Mouse (Mus musculus) midbrain, embryonic 12.5 days (tissue): ENCODE results near the gene Mylk2. TPM values are rescaled to one million over a fixed set of nuclear protein-coding genes. Genes with fewer than 3 reads are reported as not detected.

Experiments
- ATAC-seq: fragments of 200-750 bp; cut with Nextera tagmentation; 2 replicates; pipeline ENCODE4 v1.8.0; 2017; ENCODE audit warnings: low read depth, moderate TSS enrichment, moderate library complexity; ENCODE audit not compliant: low FRiP score
- H3K27ac ChIP-seq: fragments of 300-500 bp; sonication (generic); replicated peaks from 2 replicates; pipeline ENCODE4 v1.5.1; 2016; ENCODE audit warnings: mild to moderate bottlenecking
- H3K27me3 ChIP-seq: fragments of 300-500 bp; sonication (generic); 2 replicates; pipeline ENCODE4 v1.6.1; 2016; ENCODE audit warnings: mild to moderate bottlenecking
- H3K36me3 ChIP-seq: fragments of 300-500 bp; sonication (generic); 2 replicates; pipeline ENCODE4 v1.6.1; 2016
- H3K4me1 ChIP-seq: fragments of 300-500 bp; sonication (generic); 2 replicates; pipeline ENCODE4 v1.6.1; 2016
- H3K4me2 ChIP-seq: fragments of 300-500 bp; sonication (generic); replicated peaks from 2 replicates; pipeline ENCODE4 v1.6.1; 2016; ENCODE audit warnings: mild to moderate bottlenecking, moderate library complexity
- H3K4me3 ChIP-seq: fragments of 300-500 bp; sonication (generic); 2 replicates; pipeline ENCODE4 v1.5.1; 2016; ENCODE audit warnings: mild to moderate bottlenecking
- H3K9ac ChIP-seq: fragments of 300-500 bp; sonication (generic); replicated peaks from 2 replicates; pipeline ENCODE4 v1.6.1; 2016; ENCODE audit warnings: mild to moderate bottlenecking, moderate library complexity
- H3K9me3 ChIP-seq: fragments of 300-500 bp; sonication (generic); 2 replicates; pipeline ENCODE4 v1.6.1; 2016; ENCODE audit warnings: mild to moderate bottlenecking
- WGBS: fragments of 180-500 bp; shearing (Covaris S2); methylation state at CpG from one replicate; pipeline ENCODE4 v1.1.7; 2016; 5-methylcytosine and 5-hydroxymethylcytosine counted together
- polyA plus RNA-seq: library from polyadenylated mRNA; unstranded; fragments of >200 nt; fragmentation: Nextera tagmentation; extraction: Ambion mirVana; gene quantifications from 2 replicates; pipeline ENCODE4 v1.2.1, GENCODE M21; 2016

Mylk2 gene
- polyA plus RNA-seq, 1 experiment from 2014 or later: not detected

DNA sequence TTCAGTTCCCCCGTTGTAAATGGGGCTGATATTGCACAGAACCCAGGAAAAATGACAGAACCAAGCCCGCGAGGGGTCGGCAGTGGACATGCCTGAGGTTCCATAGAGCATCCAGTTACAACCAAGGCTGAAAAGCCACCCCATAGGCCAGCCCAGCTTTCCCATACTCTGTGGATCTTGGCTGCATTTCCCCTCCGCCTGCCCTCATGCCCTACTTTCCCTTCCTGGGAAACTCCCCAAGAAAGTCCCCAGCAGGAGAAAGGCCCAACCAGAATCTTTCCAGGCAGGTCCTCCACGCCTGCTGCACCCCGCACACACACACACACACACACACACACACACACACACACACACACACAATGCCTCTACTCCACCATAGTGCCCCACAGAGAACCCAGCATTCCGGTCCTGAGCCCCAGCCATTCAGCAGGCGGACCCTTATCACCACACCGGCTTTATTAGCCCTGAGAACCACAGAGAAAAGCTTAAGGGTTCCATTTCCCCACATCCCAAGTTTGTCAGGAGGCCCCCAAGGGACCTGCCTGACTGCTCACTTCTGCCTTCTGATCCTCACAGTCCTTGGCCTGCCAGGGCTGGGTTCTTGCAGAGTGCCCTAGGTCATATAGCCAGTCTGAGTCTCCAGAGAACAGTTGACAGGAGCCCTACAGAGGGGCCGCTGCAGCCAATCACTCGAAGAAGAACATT lies 20.5 kb downstream of the Mylk2 start:
- H3K36me3 ChIP-seq: no peaks in the 10 kb centered on the region
- no peaks in the 10 kb centered on the region for H3K4me1 ChIP-seq
- H3K27ac ChIP-seq: no peak overlapping the region
- no peak for ATAC-seq
- 80% methylated on average over 12 of the region's 12 CpGs for WGBS
- H3K4me2 ChIP-seq: no peak overlapping the region
- no peak overlapping the region for H3K9ac ChIP-seq
- H3K9me3 ChIP-seq: no peaks in the 10 kb centered on the region
- H3K27me3 ChIP-seq: peaks cover 28% of the 10 kb centered on the region
- H3K4me3 ChIP-seq: no peak overlapping the region

DNA sequence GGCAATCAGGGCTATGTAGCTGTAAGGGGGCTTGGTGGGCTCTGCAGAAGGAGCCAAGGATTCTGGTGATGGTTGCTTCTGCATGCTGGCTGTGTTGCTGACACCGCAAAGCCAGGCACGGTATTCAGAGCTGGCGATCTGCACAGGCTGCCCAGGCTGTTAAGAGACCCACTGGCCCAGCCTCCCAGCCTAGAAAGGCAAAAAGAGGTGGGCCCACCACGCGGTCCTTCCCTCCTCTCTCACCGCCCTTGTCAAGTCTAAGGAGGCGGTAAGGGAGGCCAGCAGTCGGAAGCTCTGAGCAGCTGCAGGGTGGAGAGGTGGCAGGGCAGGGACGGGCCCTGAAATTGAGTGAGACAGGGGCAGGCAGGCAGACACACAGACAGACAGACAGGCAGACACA lies 21.9 kb downstream of the Mylk2 start, which contains the start of gene Foxs1:
Gene Foxs1 (minus strand): TSS at position 161 of the 400 bp plus-strand sequence.
- no peak within 1 kb of the TSS for H3K27ac ChIP-seq
- H3K4me1 ChIP-seq: no peaks in the 10 kb centered on the region
- no peak within 1 kb of the TSS for H3K4me2 ChIP-seq
- H3K9me3 ChIP-seq: no peaks in the 10 kb centered on the region
- no peaks in the 10 kb centered on the region for H3K36me3 ChIP-seq
- no peak for ATAC-seq
- H3K27me3 ChIP-seq: peaks cover 31% of the 10 kb centered on the region
- H3K4me3 ChIP-seq: no peak within 1 kb of the TSS
- no peak within 1 kb of the TSS for H3K9ac ChIP-seq
- 45% methylated on average over 9 of the region's 9 CpGs for WGBS

DNA sequence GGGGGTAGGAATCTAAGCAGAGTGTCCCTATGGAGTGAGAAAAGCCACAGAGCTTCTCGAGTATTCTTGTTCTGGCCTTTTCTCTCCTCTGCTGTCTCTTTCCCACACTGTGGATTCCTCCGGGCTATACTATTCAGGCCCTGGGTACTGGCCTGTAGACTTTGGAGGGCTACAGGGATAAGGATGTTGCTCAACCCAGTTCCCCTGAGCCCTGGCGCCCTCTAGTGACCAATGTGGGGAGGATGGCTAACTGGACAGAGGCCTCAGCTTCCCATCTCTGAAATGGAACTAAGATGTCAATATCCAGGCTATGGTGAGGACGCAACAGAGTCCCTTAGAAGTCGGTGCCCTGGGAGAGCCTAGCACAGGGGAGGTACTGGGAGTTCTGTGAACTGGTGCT lies 22.5 kb downstream of the Mylk2 start:
- Histone ChIP-seq H3K36me3 (no peaks in the 10 kb centered on the region), H3K4me2 (no peak overlapping the region), H3K4me1 (no peaks in the 10 kb centered on the region), H3K9ac (no peak overlapping the region), H3K4me3 (no peak overlapping the region), H3K27me3 (peaks cover 36% of the 10 kb centered on the region), H3K27ac (no peak overlapping the region), H3K9me3 (no peaks in the 10 kb centered on the region)
- ATAC-seq: no peak
- WGBS: 38% methylated on average over 5 of the region's 5 CpGs

DNA sequence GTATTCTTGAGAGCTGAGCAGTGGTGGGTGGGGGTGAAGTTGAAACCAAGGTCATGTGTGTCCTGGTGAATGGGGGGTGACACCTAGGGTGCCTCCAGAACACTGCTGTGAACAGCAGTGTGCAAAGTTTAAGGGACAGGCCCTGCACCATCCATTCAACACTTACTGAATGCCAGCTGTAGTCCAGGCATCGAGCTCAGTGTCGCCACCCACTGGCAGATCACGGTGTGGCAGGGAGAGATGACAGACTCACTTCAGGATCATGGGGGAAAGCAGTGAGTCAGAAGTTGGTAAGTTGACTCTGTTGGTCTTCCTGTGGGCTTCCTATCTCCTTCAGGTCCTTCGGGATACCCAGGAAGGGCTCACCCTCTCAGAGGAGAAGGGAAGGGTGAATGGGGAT lies 28.7 kb downstream of the Mylk2 start:
- Histone ChIP-seq H3K36me3 (no peaks in the 10 kb centered on the region), H3K4me2 (no peak overlapping the region), H3K4me1 (peaks cover 14% of the 10 kb centered on the region), H3K27ac (no peak overlapping the region), H3K9ac (no peak overlapping the region), H3K27me3 (peaks cover 76% of the 10 kb centered on the region), H3K9me3 (no peaks in the 10 kb centered on the region), H3K4me3 (no peak overlapping the region)
- 12% methylated on average over 4 of the region's 4 CpGs for WGBS
- no peak for ATAC-seq

DNA sequence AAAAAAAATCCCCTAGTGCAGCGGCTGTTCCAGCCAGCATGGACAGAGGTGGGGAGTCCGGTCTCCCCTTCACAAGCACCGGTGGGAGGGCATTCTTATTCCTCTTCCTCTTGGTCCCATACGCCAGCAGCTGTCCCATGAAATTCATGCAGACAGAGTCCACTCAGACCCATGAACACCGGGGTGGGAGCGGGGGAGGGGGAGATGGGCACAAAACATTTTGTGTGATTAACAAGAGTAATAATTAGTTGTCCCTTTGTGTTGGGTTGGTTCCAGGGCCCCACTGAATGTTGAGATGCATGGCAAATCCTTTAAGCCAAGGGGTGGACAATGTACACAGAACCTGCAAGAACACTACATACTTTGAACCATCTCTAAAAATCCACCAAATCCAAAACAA lies 30.0 kb downstream of the Mylk2 start:
- H3K4me1 ChIP-seq: peaks cover 14% of the 10 kb centered on the region
- no peaks in the 10 kb centered on the region for H3K36me3 ChIP-seq
- no peak overlapping the region for H3K4me2 ChIP-seq
- H3K4me3 ChIP-seq: no peak overlapping the region
- peaks cover 81% of the 10 kb centered on the region for H3K27me3 ChIP-seq
- 79% methylated on average over 6 of the region's 6 CpGs for WGBS
- no peak overlapping the region for H3K9ac ChIP-seq
- H3K9me3 ChIP-seq: no peaks in the 10 kb centered on the region
- ATAC-seq: no peak
- H3K27ac ChIP-seq: no peak overlapping the region

DNA sequence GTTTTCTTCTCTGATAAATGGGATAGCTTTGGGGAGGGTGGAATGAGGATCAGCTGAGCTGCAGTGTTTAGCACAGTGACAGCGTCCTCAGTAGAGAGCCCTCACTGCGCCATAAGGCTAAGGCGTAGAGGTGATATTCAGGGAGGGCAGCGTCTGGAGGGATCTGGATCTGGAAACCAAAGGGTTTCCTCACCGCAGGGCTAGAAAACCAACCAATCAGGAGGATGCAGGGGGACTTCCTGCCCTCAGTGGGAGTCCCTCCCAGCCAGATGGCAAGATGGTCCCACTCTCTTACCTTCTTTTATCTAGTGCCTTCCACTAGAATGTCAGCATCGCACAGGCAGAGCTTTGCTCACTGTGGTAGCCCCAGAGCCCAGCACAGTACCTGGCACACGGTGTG lies 30.6 kb downstream of the Mylk2 start:
- no peaks in the 10 kb centered on the region for H3K36me3 ChIP-seq
- H3K4me3 ChIP-seq: no peak overlapping the region
- 40% methylated on average over 7 of the region's 7 CpGs for WGBS
- H3K27me3 ChIP-seq: peaks cover 83% of the 10 kb centered on the region
- no peaks in the 10 kb centered on the region for H3K9me3 ChIP-seq
- H3K9ac ChIP-seq: no peak overlapping the region
- no peak overlapping the region for H3K4me2 ChIP-seq
- peaks cover 14% of the 10 kb centered on the region for H3K4me1 ChIP-seq
- H3K27ac ChIP-seq: no peak overlapping the region
- no peak for ATAC-seq

DNA sequence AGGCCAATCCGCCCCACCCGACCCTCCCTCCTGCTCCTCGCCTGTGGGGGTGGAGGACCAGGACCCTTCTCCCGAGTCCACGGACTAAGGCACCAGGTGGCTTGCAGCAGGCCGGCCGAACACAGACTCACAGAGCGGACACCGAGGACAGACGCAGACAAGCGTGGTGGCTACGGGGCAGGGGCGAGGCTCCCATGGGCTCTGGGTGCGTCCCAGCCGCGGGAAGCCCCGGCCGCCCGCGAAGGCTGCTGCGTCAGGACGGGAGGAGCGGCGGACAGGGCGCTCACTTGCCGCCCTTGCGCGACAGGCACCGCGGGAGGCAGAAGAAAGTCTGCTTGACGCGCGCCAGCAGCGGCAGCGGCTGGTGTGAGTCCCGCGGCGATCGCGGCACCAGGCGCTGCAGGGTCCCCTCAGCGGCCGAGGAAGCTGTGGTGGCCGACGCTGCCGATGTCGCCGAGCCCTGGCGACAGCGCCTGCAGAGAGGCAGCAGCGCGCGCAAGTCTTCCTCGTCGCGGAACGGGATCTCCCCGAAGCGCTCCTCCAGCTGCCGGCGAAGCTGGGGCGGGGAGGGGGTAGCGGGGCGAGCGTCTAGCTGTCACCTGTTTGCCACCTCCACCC lies 31.9 kb downstream of the Mylk2 start:
- Histone ChIP-seq H3K4me1 (peaks cover 14% of the 10 kb centered on the region), H3K4me3 (peak overlapping the region; percentile 50), H3K27me3 (peaks cover 92% of the 10 kb centered on the region), H3K36me3 (no peaks in the 10 kb centered on the region), H3K4me2 (peak overlapping the region; percentile 91), H3K27ac (no peak overlapping the region), H3K9me3 (no peaks in the 10 kb centered on the region), H3K9ac (peak overlapping the region; percentile 54)
- WGBS: under 1% methylated on average over 47 of the region's 65 CpGs
- 0 out of 2 replicates have a peak, but pooled peaks have one; percentile 19 for ATAC-seq

DNA sequence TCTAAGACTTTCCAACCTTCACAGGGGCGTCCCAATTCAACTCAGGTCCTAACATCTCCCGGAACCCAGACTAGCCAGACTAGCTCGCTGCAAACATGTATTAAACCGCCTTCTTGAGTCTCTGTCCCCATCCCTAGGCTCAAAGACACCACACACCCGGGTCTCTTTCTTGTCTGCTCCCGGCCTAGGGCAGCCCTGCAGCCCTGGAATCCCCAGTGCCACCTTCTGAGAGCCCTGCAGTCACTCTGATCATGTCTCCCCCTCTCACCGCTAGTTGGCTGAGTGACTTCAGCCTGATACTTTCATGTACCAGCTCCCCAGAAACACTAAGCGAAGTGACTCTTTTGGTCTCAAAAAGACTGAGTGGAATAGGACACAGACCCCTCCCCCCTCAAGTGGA lies 32.4 kb downstream of the Mylk2 start:
- H3K4me3 ChIP-seq: peak overlapping the region; percentile 50
- peak overlapping the region; percentile 91 for H3K4me2 ChIP-seq
- H3K27me3 ChIP-seq: peaks cover 93% of the 10 kb centered on the region
- 0 out of 2 replicates have a peak overlapping the region, but pooled peaks have one; percentile 54 for H3K9ac ChIP-seq
- peaks cover 14% of the 10 kb centered on the region for H3K4me1 ChIP-seq
- no peak for ATAC-seq
- H3K36me3 ChIP-seq: no peaks in the 10 kb centered on the region
- 7% methylated on average over 8 of the region's 8 CpGs for WGBS
- H3K9me3 ChIP-seq: no peaks in the 10 kb centered on the region
- H3K27ac ChIP-seq: no peak overlapping the region

DNA sequence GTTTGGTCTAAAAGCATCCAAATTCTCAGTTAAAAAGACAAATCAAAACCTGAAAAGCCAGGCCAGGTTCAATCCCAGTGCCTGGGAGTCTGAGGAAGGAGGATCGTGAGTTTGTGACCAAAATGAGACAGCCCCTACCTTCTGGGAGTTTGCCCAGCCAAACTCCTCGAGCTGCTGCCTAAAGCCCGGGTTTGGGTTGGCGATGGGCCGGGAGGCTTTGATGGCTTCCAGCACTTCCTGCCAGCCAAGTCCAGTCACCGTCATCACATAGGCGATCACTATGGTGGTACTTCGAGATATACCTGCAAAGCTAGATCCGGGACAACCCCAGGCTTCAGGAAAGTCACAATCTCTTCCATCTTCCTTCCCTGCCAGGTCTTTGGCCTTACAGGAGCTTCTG lies 32.9 kb downstream of the Mylk2 start:
- Histone ChIP-seq H3K9me3 (no peaks in the 10 kb centered on the region), H3K9ac (no peak overlapping the region), H3K36me3 (no peaks in the 10 kb centered on the region), H3K27ac (no peak overlapping the region), H3K4me3 (no peak overlapping the region), H3K27me3 (peaks cover 93% of the 10 kb centered on the region), H3K4me1 (peaks cover 14% of the 10 kb centered on the region), H3K4me2 (no peak overlapping the region)
- WGBS: 63% methylated on average over 9 of the region's 9 CpGs
- ATAC-seq: no peak

DNA sequence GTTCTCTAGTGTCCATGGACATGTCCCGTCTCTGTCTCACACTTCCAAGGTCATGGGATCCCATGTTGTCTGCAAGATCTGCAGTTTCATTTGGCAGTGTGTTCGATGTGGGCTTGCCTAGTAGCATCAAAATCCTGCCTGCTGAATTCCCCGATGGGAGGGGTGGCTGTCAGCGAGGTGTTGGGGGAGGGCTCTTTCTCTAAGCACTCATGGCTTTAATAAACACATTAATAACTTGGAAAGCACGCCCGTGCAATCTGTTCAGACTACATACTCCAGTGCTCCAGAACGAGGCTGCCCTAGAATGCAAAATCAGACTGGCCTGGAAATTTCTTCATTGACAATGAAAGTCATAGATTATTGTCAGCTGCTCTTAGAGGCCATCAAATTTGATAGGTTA lies 35.9 kb downstream of the Mylk2 start:
- Histone ChIP-seq H3K4me3 (no peak overlapping the region), H3K27me3 (peaks cover 92% of the 10 kb centered on the region), H3K9ac (no peak overlapping the region), H3K27ac (no peak overlapping the region), H3K9me3 (no peaks in the 10 kb centered on the region), H3K4me1 (peaks cover 23% of the 10 kb centered on the region), H3K4me2 (no peak overlapping the region), H3K36me3 (no peaks in the 10 kb centered on the region)
- 75% methylated on average over 7 of the region's 7 CpGs for WGBS
- no peak for ATAC-seq

DNA sequence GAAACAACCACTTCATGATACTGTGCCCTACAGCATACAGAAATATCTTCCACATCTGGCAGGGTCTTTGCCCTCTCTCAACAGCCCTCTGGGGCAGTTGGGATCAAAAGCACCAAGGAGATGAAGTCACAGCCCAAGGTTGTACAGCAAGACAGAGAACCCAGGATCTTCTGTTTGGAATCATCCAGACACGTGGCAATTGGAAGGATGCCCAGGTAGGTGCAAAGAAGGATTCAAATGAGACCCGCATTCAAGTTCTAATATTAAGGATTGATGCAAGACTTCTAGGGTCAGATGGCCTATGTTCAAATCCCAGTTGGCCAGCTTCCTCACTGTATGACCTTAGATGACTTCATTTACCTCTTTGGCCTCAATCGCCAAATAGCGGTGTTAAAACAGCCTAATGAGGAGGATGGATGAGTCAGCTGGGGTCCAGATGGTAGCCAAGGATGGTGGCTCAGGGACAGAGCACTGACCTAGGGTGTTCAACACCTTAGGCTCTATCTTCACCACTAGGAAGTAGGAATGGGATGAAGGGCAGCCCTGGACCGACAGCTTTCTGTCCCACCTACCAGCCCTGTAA lies 37.4 kb downstream of the Mylk2 start:
- Histone ChIP-seq H3K4me3 (no peak overlapping the region), H3K27ac (no peak overlapping the region), H3K4me2 (no peak overlapping the region), H3K27me3 (peaks cover 86% of the 10 kb centered on the region), H3K9me3 (no peaks in the 10 kb centered on the region), H3K9ac (no peak overlapping the region), H3K4me1 (peaks cover 15% of the 10 kb centered on the region), H3K36me3 (no peaks in the 10 kb centered on the region)
- 88% methylated on average over 5 of the region's 5 CpGs for WGBS
- ATAC-seq: no peak

DNA sequence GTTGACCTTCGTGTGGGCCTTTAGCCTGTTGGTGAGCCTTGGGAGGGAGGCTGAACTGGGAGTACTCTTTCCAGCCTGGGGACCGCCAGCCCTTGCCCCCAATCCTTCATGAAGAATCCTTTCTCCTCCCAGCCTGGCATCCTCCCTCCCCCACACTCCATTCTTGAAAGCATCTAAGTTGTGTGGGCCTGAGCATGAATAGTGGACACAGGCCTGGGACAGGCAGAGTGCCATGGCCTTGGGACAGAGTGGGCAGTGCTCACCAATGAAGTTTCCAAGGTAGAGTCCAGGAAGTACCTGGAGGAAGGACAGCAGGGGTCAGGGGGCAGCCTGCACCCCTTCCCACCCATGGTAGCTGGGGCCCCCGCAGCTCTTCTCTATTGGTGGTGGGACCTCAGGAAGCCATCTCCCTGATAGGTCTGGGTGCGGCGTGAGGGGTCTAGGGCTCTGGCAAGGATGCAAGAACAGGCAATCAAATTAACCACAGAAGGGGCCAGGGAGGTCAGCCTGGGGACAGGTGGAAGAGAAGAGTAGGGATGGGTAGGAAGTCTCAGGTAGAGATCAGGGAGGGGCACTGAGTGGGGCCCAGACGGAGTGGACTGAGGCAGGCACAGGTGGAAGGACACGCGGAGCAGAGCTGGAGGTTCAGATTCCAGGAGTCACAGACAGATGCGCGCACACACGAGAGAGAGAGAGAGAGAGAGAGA lies 39.4 kb downstream of the Mylk2 start:
- no peak overlapping the region for H3K27ac ChIP-seq
- ATAC-seq: peak; percentile 10; the same call in 1 of the 2 replicates
- WGBS: 46% methylated on average over 11 of the region's 11 CpGs

More for the DNA sequence above, 39.4 kb downstream of the Mylk2 start:
- Histone ChIP-seq H3K9me3 (no peaks in the 10 kb centered on the region), H3K4me1 (peaks cover 13% of the 10 kb centered on the region; the same call in 1 of the 2 replicates), H3K36me3 (no peaks in the 10 kb centered on the region), H3K4me2 (peak overlapping the region; percentile 98), H3K9ac (0 out of 2 replicates have a peak overlapping the region, but pooled peaks have one; percentile 78), H3K4me3 (peak overlapping the region; percentile 66), H3K27me3 (peaks cover 72% of the 10 kb centered on the region)
